Mouse (Mus musculus) B cell, adult 2 months (primary cell): ENCODE data around the gene Rasgrp2.

Experiments
- DNase-seq, 2 experiments: peaks; one replicate each; pipeline ENCODE4 v3.0.0; 2022

Rasgrp2 gene

GRCm38 (mm10) chr19:6383470-6383869, 15.7 kb upstream of the Rasgrp2 start:
- no peak for DNase-seq

GRCm38 (mm10) chr19:6384128-6384527, 15.0 kb upstream of the Rasgrp2 start, which contains the start of gene Pygm:
TSS of gene Pygm (plus strand) at chr19:6384399.
- peak in 1 of 2 experiments; percentile 26 for DNase-seq

GRCm38 (mm10) chr19:6384954-6385353, 14.2 kb upstream of the Rasgrp2 start:
- no peak for DNase-seq

GRCm38 (mm10) chr19:6385419-6385818, 13.7 kb upstream of the Rasgrp2 start:
- DNase-seq, result no peak

GRCm38 (mm10) chr19:6385821-6386220, 13.3 kb upstream of the Rasgrp2 start:
- DNase-seq, result no peak

GRCm38 (mm10) chr19:6386234-6386633, 12.9 kb upstream of the Rasgrp2 start:
- no peak for DNase-seq

GRCm38 (mm10) chr19:6388006-6388405, 11.1 kb upstream of the Rasgrp2 start:
- no peak for DNase-seq

GRCm38 (mm10) chr19:6389803-6390202, 9.3 kb upstream of the Rasgrp2 start:
- DNase-seq, result peak; percentile 59 to 60

GRCm38 (mm10) chr19:6390251-6390650, 8.9 kb upstream of the Rasgrp2 start:
- no peak for DNase-seq

- peak in 1 of 2 experiments; percentile 52 for DNase-seq
These were observed 6.3 kb upstream of the Rasgrp2 start for GRCm38 (mm10) chr19:6392743-6393393.

GRCm38 (mm10) chr19:6393637-6394036, 5.5 kb upstream of the Rasgrp2 start:
- DNase-seq, result no peak

- DNase-seq, result no peak
These were observed 2.9 kb upstream of the Rasgrp2 start for GRCm38 (mm10) chr19:6396237-6396636.

- peak in 1 of 2 experiments; percentile 26 for DNase-seq
These were observed 1.4 kb upstream of the Rasgrp2 start for GRCm38 (mm10) chr19:6397582-6398249.

GRCm38 (mm10) chr19:6398447-6399284, 474 bp upstream of the Rasgrp2 start:
- DNase-seq, result peak; percentile 80 to 81

GRCm38 (mm10) chr19:6400096-6401086, 1.3 kb downstream of the Rasgrp2 start:
- peak; percentile 73 to 76 for DNase-seq

GRCm38 (mm10) chr19:6401131-6401815, 2.1 kb downstream of the Rasgrp2 start:
- DNase-seq, result peak; percentile 91 to 92

- no peak for DNase-seq
These were observed 2.8 kb downstream of the Rasgrp2 start for GRCm38 (mm10) chr19:6401951-6402350.

- DNase-seq, result no peak
These were observed 4.7 kb downstream of the Rasgrp2 start for GRCm38 (mm10) chr19:6403869-6404268.

- DNase-seq, result no peak
These were observed 6.3 kb downstream of the Rasgrp2 start for GRCm38 (mm10) chr19:6405433-6405832.

- no peak for DNase-seq
These were observed 8.0 kb downstream of the Rasgrp2 start for GRCm38 (mm10) chr19:6407109-6407508.

GRCm38 (mm10) chr19:6407816-6408510, 8.8 kb downstream of the Rasgrp2 start:
- DNase-seq, result no peak
